Mouse (Mus musculus) bone marrow, adult 2 months (tissue): Measurements from ENCODE around the gene Olfr270. TPM values are rescaled to one million over a fixed set of nuclear protein-coding genes. Genes with fewer than 3 reads are reported as not detected.
A peak's percentile ranks its signal among the peaks of the same experiment; 100 is the strongest.

Experiments used
- H3K27ac ChIP-seq: fragments of 200-500 bp; 2 replicates; pipeline ENCODE4 v1.5.1; 2012; ENCODE audit warnings: low read depth, mild to moderate bottlenecking, control low read depth, inconsistent platforms, low read length; ENCODE audit not compliant: control insufficient read depth, poor library complexity, insufficient read depth
- H3K4me1 ChIP-seq: fragments of 200-500 bp; 2 replicates; pipeline ENCODE4 v1.6.1; 2011; ENCODE audit warnings: low read length; ENCODE audit not compliant: control insufficient read depth, insufficient read depth
- H3K4me3 ChIP-seq: fragments of 200-500 bp; replicated peaks from 2 replicates; pipeline ENCODE3; 2011; ENCODE audit warnings: mild to moderate bottlenecking, low read depth, low read length, control low read depth; ENCODE audit not compliant: control insufficient read depth
- CTCF ChIP-seq: fragments of 200-500 bp; IDR thresholded peaks from 2 replicates; pipeline ENCODE4 v1.5.1; 2011; ENCODE audit warnings: low read length, control low read depth; ENCODE audit not compliant: control insufficient read depth, insufficient read depth
- POLR2A ChIP-seq: fragments of 200-500 bp; IDR thresholded peaks from 2 replicates; pipeline ENCODE4 v1.6.1; 2011; ENCODE audit warnings: low read depth, mild to moderate bottlenecking, control low read depth, low read length, borderline replicate concordance; ENCODE audit not compliant: control insufficient read depth
- WGBS: fragments of 180-500 bp; shearing (Covaris S2); methylation state at CpG from one replicate; pipeline ENCODE4 v1.1.7; 2018; 5-methylcytosine and 5-hydroxymethylcytosine counted together
- polyA plus RNA-seq: library from polyadenylated mRNA; stranded (reverse); fragments of >200 nt; gene quantifications from 2 replicates; pipeline ENCODE4 v1.2.4, GENCODE M21; 2011; ENCODE audit warnings: low replicate concordance; ENCODE audit not compliant: missing spikeins, insufficient read depth, insufficient read length

The Olfr270 gene
- polyA plus RNA-seq: not detected in 2 replicates

DNA sequence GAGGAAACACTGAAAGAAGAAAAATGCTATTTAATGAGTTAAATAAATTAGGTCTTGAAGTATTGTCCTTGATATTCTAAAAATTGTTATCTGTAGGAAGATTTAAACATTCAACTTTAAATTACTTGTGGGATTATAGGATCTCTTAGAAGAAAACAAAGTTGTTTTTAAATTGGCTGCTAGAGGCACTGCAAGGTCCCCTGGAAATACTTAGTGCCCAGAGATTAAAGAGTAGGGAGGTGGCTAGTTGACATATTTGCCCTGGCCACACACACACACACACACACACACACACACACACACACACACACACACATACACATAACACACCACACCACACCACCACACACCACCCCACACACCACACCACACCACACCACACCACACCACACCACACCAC, at the start of gene Olfr270:
Gene Olfr270, plus strand, starts transcription at position 301 of the 400 bp plus-strand sequence.
- Histone ChIP-seq H3K27ac (no peak within 1 kb of the TSS), H3K4me3 (no peak within 1 kb of the TSS), H3K4me1 (no peaks in the 10 kb centered on the region)
- TF ChIP-seq CTCF (no peak), POLR2A (no peak)

- Histone ChIP-seq H3K27ac (no peak overlapping the region; the same call in 1 of the 2 replicates), H3K4me3 (no peak overlapping the region), H3K4me1 (peaks cover 1% of the 10 kb centered on the region; the same call in 1 of the 2 replicates)
- 17% methylated on average over 6 of the region's 6 CpGs for WGBS
- TF ChIP-seq POLR2A: no peak
- no peak for TF ChIP-seq CTCF
Measured at GRCm38 (mm10) chr4:52916659-52917310, 47.6 kb upstream of the Olfr270 start.

GRCm38 (mm10) chr4:52917311-52917688, 47.0 kb upstream of the Olfr270 start:
- no peak overlapping the region for H3K27ac ChIP-seq
- peaks cover 1% of the 10 kb centered on the region; the same call in 1 of the 2 replicates for H3K4me1 ChIP-seq
- 36% methylated on average over 2 of the region's 2 CpGs for WGBS
- no peak for TF ChIP-seq CTCF
- no peak for TF ChIP-seq POLR2A
- no peak overlapping the region for H3K4me3 ChIP-seq

DNA sequence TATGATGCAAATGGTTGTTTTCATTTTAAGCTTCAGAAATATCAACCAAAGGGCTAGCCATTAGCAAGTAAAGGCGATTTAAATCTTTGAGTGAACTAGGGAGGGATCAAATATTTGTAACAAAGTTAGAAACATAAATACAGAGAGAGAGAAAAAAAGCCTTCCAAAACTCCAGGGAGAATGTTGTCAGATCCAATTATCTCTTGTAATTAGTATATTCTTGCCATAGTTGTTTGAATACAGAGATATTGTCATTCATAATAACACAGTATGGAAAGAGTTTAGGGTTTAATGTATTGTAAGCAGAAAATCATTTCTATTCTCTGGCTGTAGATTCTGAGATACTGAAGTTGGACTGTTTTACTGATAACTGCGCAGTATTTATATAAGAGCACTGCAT, 45.3 kb upstream of the Olfr270 start, which contains the start of gene Olfr272:
Gene Olfr272, minus strand, starts transcription at position 101 of the 400 bp plus-strand sequence.
- 81% methylated on average over 2 of the region's 2 CpGs for WGBS
- no peak for TF ChIP-seq POLR2A
- TF ChIP-seq CTCF: no peak
- H3K4me1 ChIP-seq: peaks cover 1% of the 10 kb centered on the region; the same call in 1 of the 2 replicates
- H3K27ac ChIP-seq: no peak within 1 kb of the TSS
- H3K4me3 ChIP-seq: no peak within 1 kb of the TSS

- 53% methylated on average over 4 of the region's 4 CpGs for WGBS
- Histone ChIP-seq H3K27ac (no peak overlapping the region), H3K4me1 (no peaks in the 10 kb centered on the region), H3K4me3 (no peak overlapping the region)
- TF ChIP-seq POLR2A (no peak), CTCF (no peak)
Measured at GRCm38 (mm10) chr4:52930480-52930879, 33.9 kb upstream of the Olfr270 start.

DNA sequence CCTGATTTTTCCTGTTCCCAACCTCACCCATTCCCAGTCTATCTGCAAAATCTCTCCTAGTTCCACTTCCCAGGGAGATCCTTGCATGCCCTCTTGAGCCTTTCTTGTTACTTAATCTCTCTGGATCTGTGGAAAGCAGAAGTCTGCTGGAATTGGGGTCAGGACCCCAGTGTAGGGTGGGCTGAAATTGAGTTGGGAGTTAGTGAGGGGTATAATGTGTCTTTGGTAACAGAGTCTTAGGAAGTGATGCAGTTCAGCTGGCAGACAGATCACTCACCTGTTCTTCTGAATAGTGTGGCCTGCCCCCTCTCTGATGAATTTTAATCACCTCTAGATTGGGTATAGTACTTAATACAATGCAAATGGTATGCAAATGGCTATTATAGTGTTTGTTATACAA, 17.7 kb upstream of the Olfr270 start:
- no peak overlapping the region for H3K27ac ChIP-seq
- no peak for TF ChIP-seq CTCF
- no peak for TF ChIP-seq POLR2A
- no peak overlapping the region for H3K4me3 ChIP-seq
- no peaks in the 10 kb centered on the region for H3K4me1 ChIP-seq

- no peak for TF ChIP-seq CTCF
- TF ChIP-seq POLR2A: no peak
- Histone ChIP-seq H3K4me1 (no peaks in the 10 kb centered on the region), H3K27ac (no peak overlapping the region), H3K4me3 (no peak overlapping the region)
- WGBS: 65% methylated on average over 2 of the region's 2 CpGs
Measured at GRCm38 (mm10) chr4:52949005-52949404, 15.3 kb upstream of the Olfr270 start.

DNA sequence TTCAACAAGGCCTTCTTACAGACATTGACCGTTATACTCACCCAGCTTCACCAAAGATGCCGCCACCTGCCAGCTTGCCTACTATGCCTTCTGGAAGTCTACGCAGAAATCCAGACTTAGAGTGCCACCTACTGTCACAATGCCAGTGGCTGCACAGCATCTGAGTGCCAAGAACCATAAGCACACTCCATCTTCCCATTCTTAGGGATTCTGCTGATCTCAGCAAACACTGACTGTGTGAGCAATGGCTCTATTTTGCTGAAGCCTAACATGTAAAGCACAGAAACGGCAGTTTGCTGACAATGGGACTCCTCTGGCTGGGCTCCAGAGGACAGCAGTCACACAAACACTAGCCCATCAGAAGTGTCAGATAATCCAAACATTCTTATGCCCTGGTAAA, 5.7 kb upstream of the Olfr270 start:
- TF ChIP-seq POLR2A: no peak
- peak; percentile 46 for TF ChIP-seq CTCF
- no peak overlapping the region for H3K27ac ChIP-seq
- 33% methylated on average over 4 of the region's 4 CpGs for WGBS
- no peaks in the 10 kb centered on the region for H3K4me1 ChIP-seq
- H3K4me3 ChIP-seq: no peak overlapping the region
